Mouse (Mus musculus): Measurements from ENCODE around the gene Cog4.
A peak's percentile ranks its signal among the peaks of the same experiment; 100 is the strongest.
"Not testable (repeated sequence)": the region's sequence is repeated elsewhere in the genome, so short reads cannot be mapped to it uniquely, and the experiment has no call there.

Gene Cog4

DNA sequence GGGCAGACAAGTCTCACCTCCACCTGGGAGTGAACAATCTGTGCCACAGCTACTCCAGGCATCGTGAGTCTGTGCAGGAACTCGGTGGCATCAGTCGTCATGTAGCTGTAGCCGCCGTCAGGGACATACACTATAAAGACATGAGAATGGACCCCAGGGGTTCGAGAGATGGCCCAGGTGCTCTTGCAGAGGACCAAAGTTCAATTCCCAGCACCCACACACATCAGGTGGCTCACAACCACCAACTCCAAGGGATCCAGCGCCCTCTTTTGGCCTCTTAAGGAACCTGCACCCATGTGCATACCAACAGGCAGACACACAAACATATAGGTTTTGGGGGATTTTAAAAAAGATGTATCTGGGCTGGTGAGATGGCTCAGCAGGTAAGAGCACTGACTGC is 45.6 kb downstream of the Cog4 start:
- no peak for DNase-seq

DNA sequence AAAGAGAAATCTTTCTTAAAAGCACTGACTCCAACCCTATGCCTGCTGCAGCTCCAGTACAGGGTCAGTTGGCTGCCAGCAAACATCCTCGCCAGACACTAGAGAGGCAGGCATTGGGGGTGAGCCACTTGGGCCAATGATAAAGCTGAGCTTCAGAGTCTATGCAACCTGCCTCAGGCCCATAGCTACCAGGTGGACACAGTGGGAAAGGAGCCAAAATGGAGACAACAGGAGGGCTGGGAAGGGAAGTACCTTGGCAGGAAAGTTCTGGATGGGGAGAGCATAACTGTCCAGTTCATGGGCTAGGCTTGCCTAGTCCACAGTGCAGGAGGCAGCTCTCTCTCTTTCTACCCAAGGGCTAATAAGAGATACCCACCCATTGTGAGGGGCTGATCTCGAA is 46.5 kb downstream of the Cog4 start:
- DNase-seq = no peak

DNA sequence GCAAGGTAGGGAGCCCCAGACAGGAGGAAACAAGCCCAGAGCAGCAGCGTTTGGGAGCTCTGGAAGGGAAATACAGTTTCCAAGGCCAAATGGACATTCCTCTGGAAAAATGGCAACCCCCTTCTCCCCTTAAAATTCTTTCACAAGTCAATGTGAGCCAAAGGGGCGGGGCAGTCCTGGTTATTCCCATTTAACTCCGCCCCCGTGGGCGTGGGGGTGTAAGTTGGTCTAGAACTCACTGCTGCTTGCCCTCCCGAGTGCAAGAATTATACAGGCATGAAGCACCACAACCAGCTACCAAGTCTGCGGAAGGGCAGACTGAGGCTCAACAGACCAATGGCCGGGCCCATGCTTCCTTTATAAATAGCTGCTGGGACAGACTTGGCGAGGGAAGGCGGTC is 48.5 kb downstream of the Cog4 start:
- no peak for DNase-seq

DNA sequence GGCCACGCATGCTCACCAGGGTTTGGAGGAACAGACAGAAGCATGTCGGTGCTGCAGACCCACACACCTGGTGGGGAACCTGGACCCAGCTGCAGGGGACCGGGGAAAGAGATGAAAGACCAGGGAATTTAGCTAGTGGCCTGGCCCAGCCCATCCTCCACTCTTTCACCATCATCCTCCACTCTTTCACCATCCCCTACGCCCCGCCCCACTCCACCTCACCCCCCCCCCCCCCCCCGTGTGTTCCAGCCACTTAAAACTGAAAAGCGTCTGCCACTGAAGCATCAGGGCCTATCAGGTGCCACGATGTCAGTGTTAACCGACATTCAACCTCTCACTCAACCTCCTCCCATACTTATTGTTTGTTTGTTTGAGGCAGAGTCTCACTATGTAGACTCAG is 48.9 kb downstream of the Cog4 start:
- no peak for DNase-seq

DNA sequence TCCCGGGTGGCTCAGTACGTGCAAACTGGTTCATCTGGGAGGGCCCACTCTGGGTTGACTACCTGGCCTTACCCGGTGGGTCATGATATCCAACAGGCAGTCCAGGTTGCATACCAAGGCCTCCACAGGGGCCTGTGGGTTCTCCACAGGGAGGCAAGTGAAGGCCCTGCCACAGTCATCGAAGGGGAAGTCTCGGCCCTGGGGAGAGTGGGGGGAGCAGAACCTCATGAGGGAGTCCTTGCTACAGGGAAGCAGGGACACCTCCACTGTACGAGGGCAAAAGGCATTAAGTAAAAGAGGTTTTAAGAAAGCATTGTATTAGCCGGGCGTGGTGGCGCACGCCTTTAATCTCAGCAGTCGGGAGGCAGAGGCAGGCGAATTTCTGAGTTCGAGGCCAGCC is 49.4 kb downstream of the Cog4 start:
- DNase-seq = no peak

DNA sequence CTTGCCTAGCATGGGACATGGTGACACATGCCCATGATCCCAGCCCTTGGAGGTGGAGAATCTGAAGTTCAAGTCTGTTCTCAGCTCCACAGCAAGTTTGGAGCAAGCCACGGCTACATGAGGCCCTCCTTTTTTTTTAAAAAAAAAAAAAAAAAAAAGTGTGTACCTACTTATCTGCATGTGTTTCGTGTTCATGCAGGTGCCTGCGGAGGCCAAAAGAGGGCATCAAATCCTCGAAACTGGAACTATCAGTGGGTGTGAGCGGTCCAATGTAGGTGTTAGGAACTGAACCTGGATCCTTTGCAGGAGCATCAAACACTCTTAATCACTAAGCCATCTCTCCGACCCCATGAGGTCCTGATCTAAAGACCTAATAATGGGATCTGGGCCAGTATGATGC is 51.1 kb downstream of the Cog4 start:
- no peak for DNase-seq

DNA sequence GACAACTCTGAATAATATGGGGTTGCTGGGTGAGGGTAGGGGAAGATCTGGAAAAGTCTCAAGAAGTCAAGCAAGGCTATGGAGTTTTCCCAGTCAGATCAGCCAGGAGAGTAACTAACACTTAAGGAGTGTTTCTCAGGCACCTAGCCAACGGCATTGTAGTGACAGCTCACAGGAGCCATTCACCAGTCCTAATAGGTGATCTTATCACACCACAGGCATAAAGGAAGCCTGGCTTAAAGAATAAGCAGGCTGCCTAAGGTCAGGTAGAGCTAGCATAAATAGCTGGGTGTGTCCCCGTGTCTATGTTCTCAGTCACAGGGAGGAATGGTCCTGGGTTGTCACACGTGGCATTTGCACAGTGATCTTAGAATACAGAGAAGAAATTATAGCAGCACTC is 54.7 kb downstream of the Cog4 start:
- DNase-seq = no peak

DNA sequence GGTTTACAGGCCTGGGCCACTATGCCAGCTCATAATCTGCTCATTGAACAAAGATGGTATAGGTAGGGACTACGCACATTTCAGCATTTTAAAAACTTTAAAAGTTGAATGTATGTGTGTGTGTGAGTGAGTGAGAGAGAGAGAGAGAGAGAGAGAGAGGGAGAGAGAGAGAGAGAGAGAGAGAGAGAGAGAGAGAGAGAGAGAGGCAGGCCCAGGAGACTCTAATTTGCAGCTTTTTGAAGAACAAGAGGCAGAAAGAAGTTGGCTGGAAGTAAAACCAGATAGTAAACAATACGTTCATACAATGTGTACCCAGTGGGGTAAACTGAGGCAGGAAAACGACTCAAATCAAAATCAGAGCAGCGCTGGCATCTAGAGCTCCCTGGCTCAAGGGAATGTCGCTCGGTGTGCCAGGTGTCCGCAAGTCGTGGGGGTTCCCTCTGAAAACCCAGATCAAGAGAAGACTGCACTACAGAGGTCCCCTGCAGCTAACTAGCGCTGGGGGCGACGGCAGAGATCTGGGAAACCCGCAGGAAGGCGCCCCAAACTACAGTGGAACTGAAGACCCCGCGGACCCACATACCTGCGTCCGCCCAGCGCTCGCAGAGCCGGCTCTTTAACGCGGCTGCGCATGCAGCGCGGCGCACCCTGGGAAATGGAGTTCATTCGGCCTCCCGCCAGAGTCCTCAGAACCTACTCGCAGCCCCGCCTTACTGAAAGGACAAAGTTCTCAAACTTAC is 55.6 kb downstream of the Cog4 start, which contains the start of gene Fuk:
TSS of gene Fuk (minus strand) at position 650 of the 740 bp plus-strand sequence.
- DNase-seq = peak; percentile 92 to 93

DNA sequence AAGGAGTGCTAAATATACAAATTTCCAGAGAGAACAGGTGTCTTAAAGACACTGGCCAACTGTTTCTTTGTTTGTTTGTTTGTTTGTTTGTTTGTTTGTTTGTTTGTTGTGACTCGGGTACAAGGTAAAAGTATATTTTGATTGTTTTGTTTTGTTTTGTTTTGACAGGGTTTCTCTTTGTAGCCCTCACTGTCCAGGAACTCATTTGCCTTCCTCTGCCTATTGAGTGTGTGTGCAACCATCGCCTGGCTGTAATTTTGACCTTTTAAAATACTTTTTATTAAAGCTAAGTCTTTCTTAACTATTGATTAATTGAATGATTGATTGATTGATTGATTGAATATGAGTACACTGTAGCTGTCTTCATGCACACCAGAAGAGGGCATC is 56.2 kb downstream of the Cog4 start:
- no peak for DNase-seq

DNA sequence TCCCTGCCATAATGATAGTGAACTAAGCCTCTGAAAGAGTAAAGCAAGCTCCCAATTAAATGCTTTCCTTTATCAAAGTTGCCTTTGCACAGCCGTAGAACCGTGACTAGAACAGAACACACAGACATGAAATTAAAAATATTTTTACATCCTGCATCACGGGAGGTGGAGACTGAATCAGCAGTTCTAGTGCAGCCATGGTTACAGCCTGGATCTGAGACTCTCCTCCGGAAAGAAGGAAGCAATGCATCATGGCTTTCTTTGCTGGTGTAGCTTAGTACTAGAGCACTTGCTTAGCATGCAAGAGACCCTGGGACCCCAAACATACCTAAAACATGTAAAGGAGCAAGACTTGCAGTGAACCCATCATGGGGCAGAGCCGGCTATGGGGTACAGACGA is 59.0 kb downstream of the Cog4 start:
- DNase-seq = no peak

DNA sequence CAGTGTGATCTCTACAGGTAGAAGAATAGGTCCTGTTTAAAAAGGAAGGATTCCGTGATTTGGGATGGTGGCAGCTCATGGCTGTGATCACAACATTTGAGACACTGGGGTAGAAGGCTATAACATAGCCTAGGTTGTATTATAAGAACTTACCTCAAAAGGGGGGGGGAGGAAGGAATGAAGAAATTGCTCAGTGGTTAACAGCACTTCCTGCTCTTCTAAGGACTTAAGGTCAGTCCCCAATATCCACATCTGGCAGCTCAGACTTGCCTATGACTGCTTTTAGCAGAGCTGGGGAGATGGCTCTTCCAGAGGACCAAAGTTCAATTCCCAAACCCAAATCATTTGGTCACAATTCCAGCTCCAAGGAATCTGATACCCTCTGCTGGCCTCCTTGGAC is 60.3 kb downstream of the Cog4 start:
- DNase-seq = no peak

DNA sequence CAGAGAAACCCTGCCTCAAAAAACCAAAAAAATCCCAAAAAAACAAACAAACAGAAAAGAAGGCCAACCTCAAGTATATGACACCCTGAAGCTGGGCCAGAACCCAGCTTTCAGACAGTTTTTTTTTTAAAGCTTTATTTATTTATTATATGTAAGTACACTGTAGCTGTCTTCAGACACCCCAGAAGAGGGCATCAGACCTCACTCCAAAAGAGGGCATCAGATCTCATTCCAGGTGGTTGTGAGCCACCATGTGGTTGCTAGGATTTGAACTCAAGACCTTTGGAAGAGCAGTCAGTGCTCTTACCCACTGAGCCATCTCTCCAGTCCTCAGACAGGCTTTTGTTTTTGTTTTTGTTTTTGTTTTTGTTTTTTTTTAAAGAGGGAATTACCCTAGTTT is 63.5 kb downstream of the Cog4 start:
- DNase-seq = not testable (repeated sequence)

DNA sequence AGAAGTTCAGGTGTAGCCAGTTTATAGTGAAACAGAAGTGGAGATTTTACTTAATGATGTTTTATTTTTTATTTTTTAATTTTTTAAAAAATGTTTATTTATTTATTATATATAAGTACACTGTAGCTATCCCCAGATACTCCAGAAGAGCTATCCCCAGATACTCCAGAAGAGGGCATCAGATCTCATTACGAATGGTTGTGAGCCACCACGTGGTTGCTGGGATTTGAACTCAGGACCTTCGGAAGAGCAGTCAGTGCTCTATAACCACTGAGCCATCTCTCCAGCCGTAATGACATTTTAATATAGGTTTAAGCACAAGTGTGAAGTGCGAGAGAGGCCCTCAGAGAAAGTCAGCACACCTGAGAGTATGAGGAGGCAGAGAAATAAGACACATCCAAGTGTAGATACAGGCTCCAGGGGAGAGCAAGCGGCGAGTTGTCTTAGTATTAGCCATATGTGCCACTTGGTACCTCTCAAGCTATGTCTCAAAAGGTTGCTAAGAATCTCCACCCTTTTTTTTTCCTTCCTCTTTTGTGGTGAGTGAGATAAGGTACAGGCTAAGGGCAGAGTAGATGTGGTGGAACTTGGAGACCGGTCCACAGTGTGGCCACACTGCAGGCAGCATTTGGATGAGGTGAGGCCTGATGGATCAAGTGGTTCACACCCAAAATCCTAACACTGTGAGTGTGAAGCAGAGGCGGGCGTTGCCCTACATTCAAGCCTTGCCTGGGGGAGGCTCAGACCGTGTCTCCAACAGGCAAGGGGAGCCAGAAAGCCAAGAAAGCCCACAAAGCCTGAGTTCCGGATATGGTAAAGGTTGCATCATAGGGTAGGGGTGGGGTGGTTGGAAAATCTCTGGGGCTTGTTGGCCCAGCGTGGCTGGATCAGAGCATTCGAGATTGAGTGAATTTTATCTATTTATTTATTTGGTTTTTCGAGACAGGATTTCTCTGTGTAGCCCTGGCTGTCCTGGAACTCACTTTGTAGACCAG is 65.5 kb downstream of the Cog4 start:
- no peak for DNase-seq

DNA sequence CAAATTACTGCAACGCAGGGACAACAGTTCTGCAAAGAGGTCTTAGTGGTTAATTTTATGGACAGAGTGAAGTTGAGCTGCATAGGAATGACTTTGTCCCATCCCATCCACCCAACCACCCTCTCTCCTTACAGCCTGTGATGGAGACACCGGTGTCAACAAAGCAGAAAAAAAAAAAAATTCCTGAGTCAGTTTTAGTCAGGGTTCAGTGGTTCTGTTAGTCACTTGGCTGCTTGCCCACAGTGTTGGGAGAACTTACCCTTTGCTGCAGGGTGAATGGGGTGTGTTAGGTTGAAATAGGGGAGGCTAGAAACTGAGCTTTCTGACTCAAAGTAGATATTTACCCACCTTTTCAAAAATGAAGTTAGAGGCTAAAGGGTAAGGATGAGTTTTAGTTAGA is 71.0 kb downstream of the Cog4 start:
- peak; percentile 93 to 94 for DNase-seq

DNA sequence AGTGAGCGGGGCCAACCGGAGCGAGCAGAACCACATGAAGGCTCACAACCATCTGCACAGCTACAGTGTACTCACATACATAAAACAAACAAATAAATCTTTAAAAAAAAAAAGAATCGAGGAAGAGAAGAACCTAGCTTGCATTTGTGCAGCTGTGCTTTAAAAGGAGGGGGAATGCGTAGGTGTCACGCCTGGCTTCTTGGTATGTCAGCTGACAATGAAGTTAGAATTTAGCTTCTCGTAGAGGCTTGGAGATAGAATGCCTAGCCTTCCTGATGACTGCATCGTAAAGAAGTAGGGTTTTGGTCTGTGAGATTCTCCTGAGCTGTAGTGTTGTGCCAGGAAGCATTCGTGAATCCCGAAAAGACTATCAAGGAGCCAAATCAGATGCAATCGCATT is 71.6 kb downstream of the Cog4 start:
- DNase-seq = peak in 1 of 2 experiments; percentile 31

DNA sequence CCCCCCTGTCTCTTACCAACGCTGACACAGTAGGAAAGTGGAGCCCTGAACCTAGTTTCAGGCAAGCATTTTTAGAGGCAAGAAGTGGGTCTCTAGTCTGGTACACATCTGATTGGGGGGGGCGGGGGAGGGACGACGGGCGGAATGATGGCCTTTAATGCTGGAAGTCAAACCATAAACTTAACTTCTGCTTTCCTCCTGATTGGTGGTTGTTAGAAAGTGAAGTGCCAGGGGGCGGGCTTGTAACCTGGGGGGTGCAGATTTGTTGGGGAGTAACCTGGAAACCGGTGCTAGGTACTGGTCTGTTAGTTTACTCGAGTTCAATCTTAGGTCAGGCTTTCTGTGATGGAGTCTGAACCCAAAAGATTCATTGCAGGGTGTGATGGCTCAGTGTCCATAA is 72.1 kb downstream of the Cog4 start:
- no peak for DNase-seq

DNA sequence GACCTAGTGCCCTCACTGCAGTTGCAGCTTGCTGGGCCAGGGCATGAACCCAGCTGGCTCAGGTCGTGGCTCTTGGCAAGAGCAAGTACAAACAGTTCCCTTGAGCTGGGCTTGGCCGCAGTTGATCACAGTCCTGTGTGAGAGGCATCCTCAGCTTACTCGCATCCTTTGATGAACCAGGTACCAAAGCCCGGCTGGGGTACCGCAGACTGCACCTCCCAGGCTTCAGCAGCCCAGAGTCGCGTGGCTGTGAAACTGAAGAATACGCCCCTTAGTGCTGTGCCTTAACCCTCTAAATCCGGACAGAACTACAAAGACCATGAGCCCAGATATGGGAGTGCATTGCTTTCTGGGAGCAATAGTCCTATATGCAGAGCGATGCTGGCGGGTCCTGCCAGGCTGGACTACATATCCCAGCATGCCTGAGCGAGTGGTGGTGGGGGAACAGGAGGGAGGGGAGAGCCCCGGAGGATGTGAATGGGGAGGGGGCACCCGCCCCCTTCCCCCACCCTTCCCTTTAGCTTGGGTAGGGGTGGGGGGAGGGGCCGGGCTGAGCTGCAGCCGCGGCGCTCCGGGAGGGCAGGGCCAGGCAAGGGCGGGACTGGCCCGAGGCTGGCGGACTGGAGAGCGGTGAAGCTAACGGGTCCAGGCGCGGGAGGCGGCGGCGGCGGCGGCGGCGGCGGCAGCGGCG is 73.1 kb downstream of the Cog4 start, which contains the start of gene St3gal2:
TSS of gene St3gal2 (plus strand) at position 582 of the 691 bp plus-strand sequence.
- peak; percentile 85 to 92 for DNase-seq

DNA sequence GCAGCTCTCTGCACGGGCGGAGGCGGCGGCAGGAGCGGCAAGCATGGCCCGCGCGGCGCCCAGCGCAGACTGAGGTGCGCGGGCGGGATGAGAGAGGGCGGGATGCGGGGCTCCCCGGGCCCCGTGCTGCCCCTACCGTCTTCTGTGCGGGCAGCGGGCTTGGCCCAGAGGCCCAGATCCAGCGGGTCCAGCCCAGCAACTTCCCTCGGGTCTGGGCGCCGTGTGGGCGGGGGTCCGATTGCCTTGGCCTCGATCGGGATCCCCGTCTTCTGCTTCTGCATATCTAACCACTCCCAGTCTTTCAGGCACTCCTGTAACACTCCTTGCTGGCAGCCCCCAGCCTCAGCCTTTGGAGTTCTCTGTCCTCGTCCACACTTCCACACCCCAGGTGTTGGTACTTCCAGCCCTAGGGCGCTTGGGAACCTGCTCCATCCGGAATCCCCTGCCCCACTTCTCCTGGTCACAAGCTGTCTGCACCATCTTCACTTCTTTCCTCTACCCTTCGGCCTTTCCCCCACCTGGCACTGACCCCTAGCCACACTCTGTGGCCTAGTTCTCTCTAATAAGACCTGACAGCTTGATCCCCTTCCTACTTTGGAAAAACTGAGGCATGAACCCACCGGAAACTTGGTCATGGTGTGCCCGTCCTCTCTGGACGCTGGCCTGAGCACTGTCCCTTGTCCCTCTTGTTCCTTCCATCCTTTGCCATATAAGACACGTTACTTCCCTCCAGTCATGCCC is 73.8 kb downstream of the Cog4 start:
- peak in 1 of 2 experiments; percentile 39 for DNase-seq

DNA sequence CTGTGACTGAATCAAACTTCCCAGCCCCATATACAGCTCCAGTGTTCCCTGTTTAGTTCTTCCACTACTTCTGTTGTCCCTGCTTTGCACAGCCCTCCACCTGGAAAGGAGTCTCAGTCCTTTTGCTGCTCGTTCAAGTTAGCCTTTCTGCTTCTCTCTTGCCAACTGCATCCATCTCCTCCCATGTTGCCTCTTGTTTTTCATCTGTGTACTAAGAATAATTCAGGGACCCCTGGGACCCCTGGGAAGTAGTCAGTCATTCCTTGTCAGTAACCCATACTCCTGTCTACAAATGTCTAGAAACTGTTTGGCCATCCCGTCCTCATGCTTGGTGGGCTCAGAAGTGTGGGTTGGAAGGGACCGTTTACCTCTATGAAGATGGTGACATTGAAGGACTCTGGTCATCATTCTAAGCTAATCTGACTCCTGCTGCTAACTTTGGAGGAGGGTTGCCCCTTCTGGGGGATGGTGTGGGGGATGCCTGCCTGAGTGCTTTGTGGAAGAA is 74.4 kb downstream of the Cog4 start:
- DNase-seq = no peak

DNA sequence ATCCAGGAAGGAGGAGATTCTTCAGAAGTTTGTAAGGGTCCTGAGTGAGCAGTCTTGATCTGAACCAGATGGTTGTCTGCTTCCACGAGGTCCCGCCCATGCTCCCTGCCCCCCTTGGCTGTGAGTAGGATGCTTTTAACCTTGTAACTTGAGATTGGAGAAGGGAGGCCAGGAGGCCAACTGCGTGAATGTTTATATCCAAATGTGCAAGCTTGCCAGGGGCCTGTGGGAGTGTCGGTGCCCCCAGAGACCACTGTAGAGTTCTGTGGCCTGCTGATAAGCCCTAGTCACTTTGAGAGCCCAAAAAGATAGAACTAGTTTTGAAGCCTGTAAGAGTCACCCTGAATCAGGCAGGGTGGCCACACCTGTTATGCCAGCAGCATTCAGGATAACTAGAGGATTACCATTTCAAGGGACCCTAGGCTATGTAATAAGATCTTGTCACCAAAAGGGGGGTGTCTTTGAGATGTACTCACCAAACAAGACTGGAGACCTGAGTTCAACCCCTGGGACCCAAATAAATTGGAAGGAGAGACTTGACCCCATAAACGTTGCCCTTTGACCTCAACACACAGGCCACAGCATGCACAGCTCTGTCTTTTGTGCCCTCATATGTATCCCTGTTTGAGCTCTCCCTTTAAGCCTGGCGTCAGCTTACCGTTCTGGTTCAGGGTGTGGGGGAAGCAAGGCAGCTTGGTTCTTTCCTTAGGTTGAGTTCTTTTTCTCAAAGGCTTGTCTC is 75.3 kb downstream of the Cog4 start:
- peak; percentile 41 to 52 for DNase-seq

DNA sequence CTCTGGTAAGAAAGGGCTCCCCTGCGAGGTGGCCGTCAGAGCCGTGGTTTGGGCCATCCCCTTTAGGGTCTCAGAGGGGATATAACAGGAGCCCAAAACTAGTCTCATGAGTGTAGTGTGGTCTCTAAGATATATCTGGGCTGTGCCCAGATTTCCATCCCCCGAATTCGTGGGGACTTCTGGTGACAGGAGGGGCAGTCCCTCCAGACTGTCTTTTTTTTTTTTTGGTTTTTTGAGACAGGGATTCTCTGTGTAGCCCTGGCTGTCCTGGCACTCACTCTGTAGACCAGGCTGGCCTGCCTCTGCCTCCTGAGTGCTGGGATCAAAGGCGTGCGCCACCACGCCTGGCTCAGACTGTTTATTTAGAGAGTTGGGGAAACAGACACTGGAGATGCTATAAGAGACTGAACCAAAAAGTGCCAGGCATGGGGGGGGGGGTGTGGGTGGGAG is 79.3 kb downstream of the Cog4 start:
- DNase-seq = no peak
